Mouse (Mus musculus): Measurements from ENCODE around the gene Reg4.

DNA sequence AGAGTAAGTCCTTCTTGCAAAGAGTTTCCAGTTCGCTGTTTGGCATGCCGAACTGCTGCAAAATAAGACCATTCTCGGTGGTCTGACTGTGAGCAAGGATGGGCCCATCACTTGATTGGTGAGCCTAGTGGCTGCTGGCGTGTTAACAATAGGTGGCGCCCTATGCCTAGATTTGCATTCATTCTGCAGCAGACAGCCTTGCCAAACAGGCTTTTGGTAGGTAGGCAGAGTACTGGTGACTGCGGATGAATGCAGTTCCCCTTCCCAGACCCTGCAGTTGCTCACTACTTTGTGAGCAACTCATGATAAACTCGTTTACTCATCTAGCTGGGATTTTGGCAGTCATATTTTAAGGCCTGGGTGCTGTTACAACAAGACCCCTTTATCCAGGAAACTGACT, 41.2 kb upstream of the Reg4 start:
- TF ChIP-seq POLR2A (IDR thresholded peaks at IDR 0.05; ENCODE audit: low read depth, low read length) (no peak), CTCF (conservative IDR thresholded peaks at IDR 0.05; ENCODE audit: insufficient read depth, insufficient read length, low read depth, low read length) (peak; percentile 88)
